Mouse (Mus musculus) kidney, adult 2 months (tissue): ENCODE data around the gene Cyp2d22. TPM values are rescaled to one million over a fixed set of nuclear protein-coding genes. Genes with fewer than 3 reads are reported as not detected.

Source experiments
- DNase-seq: peaks from one replicate; pipeline ENCODE4 v3.0.0; 2021
- H3K27ac ChIP-seq: fragments of 200-500 bp; 2 replicates; pipeline ENCODE4 v1.5.1; 2012; ENCODE audit warnings: low read depth, low read length, control low read depth, inconsistent platforms; ENCODE audit not compliant: insufficient read depth
- H3K27me3 ChIP-seq: fragments of 200-500 bp; replicated peaks from 2 replicates; pipeline ENCODE4 v1.6.1; 2012; ENCODE audit warnings: mild to moderate bottlenecking, moderate library complexity, low read length, inconsistent platforms; ENCODE audit not compliant: control insufficient read depth, insufficient read depth
- H3K36me3 ChIP-seq: fragments of 200-500 bp; 2 replicates; pipeline ENCODE4 v1.6.1; 2012; ENCODE audit warnings: mild to moderate bottlenecking, moderate library complexity, low read length, inconsistent platforms; ENCODE audit not compliant: control insufficient read depth, insufficient read depth
- H3K4me1 ChIP-seq: fragments of 200-500 bp; 2 replicates; pipeline ENCODE4 v1.6.1; 2011; ENCODE audit warnings: low read length; ENCODE audit not compliant: control insufficient read depth, insufficient read depth
- H3K4me3 ChIP-seq: fragments of 200-500 bp; 2 replicates; pipeline ENCODE4 v1.5.1; 2011; ENCODE audit warnings: mild to moderate bottlenecking, low read depth, low read length, control low read depth; ENCODE audit not compliant: insufficient read depth
- CTCF ChIP-seq: fragments of 200-500 bp; conservative IDR thresholded peaks from 2 replicates; pipeline ENCODE4 v1.5.1; 2011; ENCODE audit warnings: low read depth, mild to moderate bottlenecking, control low read depth, low read length, moderate library complexity, mixed read lengths; ENCODE audit not compliant: insufficient read depth, insufficient read length
- POLR2A ChIP-seq: fragments of 200-500 bp; IDR thresholded peaks from one replicate; pipeline ENCODE4 v1.6.1; 2011; ENCODE audit warnings: low read depth, low read length, control low read depth
- WGBS: fragments of 180-500 bp; shearing (Covaris S2); methylation state at CpG from one replicate; pipeline ENCODE4 v1.1.7; 2018; 5-methylcytosine and 5-hydroxymethylcytosine counted together
- polyA plus RNA-seq: library from polyadenylated mRNA; depleted of rRNA; stranded (reverse); fragments of >200 nt; gene quantifications from 2 replicates; pipeline ENCODE4 v1.2.3, GENCODE M21; 2012

Gene Cyp2d22
- polyA plus RNA-seq, 1 experiment: 60.9 TPM

DNA sequence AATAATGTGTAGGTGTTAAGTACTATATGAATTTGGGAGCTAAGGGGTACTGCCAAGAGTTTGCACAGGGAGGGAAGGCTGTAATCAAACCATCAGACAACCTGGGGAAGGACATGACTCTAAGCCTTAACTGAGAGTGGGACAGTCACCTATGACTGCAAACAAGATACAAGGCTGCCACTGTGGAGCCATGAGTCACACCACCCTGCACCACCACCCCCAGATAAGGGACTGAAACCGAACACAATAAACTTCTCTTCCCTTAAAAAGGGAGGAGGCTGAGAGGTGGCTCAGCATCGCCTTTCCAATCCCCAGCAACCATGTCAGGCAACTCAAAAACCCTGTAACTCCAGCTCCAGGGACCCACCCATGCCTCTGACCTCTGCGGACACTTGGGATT is 28.6 kb downstream of the Cyp2d22 start:
- H3K27me3 ChIP-seq: no peaks in the 10 kb centered on the region
- TF ChIP-seq POLR2A: no peak
- TF ChIP-seq CTCF: no peak
- no peak overlapping the region for H3K4me3 ChIP-seq
- no peak for DNase-seq
- WGBS: 62% methylated on average over 3 of the region's 3 CpGs
- peaks cover 3% of the 10 kb centered on the region; the same call in 1 of the 2 replicates for H3K36me3 ChIP-seq
- no peak overlapping the region for H3K27ac ChIP-seq
- H3K4me1 ChIP-seq: peaks cover 31% of the 10 kb centered on the region

DNA sequence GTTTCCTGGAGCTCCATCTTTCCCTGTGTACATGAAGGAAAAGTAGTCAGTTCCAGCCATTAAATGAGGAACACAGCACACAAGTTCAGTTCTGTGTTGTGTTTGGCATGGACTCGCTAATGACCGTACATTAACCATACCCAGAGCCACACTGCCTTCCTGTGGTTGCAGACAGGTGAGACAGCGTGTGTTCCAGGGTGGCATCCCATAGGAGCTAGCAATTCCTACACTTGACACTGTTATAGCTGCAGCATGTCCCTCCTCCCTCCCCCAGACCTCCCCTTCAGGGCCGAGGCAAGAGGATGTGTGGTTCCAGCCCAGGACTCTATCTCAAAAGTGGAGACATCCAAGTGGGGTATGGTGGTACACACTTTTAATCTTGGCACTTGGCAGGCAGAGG is 29.7 kb downstream of the Cyp2d22 start:
- peaks cover 31% of the 10 kb centered on the region for H3K4me1 ChIP-seq
- H3K4me3 ChIP-seq: no peak overlapping the region
- TF ChIP-seq CTCF (peak; percentile 22; the same call in 1 of the 2 replicates), POLR2A (no peak)
- H3K36me3 ChIP-seq: peaks cover 3% of the 10 kb centered on the region; the same call in 1 of the 2 replicates
- WGBS: 71% methylated on average over 4 of the region's 4 CpGs
- no peak for DNase-seq
- H3K27me3 ChIP-seq: no peaks in the 10 kb centered on the region
- H3K27ac ChIP-seq: no peak overlapping the region

- Histone ChIP-seq H3K4me3 (no peak overlapping the region), H3K27me3 (no peaks in the 10 kb centered on the region), H3K4me1 (peaks cover 35% of the 10 kb centered on the region), H3K27ac (no peak overlapping the region), H3K36me3 (peaks cover 3% of the 10 kb centered on the region; the same call in 1 of the 2 replicates)
- WGBS: 42% methylated on average over 2 of the region's 2 CpGs
- TF ChIP-seq POLR2A: no peak
- no peak for TF ChIP-seq CTCF
- DNase-seq: peak; percentile 62
These were observed 31.1 kb downstream of the Cyp2d22 start for GRCm38 (mm10) chr15:82348999-82349341.

DNA sequence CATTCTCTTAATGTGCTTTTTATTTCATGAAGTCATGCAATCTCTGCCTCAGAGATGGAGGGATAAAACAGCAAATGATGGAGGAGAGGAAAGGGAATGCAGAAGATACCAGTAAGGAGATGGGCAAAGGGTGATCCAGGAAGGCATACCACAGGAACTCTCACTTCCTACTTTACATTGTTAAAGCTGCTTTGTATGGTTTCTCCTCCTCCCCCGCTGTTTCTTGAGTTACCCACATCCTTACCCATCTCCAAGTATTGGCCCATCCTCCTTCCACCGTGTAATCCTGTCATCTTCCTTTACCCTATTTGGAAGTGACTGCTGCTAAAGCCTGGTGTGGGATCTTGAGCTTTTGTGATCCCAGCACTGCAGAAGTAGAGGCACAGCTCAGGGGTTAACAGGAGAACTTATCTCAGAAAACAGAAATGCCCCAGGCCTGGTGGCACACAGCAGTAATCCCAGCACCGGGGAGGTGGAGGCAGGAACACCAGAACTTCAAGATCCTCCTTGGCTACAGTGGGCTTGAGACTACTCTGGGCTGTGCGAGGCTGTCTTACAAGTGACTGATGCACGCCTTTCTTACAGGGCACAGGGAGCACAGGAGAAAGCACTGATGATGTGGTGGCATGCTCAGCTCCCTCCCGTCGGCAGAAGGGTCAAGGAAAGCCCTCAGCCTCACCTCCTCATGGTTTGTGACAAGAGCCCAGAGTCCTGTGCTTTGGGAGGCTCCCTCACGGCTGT is 31.6 kb downstream of the Cyp2d22 start:
- H3K4me3 ChIP-seq: no peak overlapping the region
- peaks cover 40% of the 10 kb centered on the region for H3K4me1 ChIP-seq
- no peak overlapping the region for H3K27ac ChIP-seq
- no peak for DNase-seq
- H3K36me3 ChIP-seq: peaks cover 3% of the 10 kb centered on the region; the same call in 1 of the 2 replicates
- TF ChIP-seq CTCF: no peak
- TF ChIP-seq POLR2A: no peak
- H3K27me3 ChIP-seq: no peaks in the 10 kb centered on the region
- WGBS: 71% methylated on average over 8 of the region's 8 CpGs

GRCm38 (mm10) chr15:82347852-82348251 is 32.2 kb downstream of the Cyp2d22 start:
- no peaks in the 10 kb centered on the region for H3K27me3 ChIP-seq
- TF ChIP-seq CTCF (no peak), POLR2A (no peak)
- peaks cover 3% of the 10 kb centered on the region; the same call in 1 of the 2 replicates for H3K36me3 ChIP-seq
- H3K27ac ChIP-seq: no peak overlapping the region
- H3K4me1 ChIP-seq: peaks cover 41% of the 10 kb centered on the region
- H3K4me3 ChIP-seq: no peak overlapping the region
- WGBS: 90% methylated on average over 12 of the region's 12 CpGs
- DNase-seq: no peak

DNA sequence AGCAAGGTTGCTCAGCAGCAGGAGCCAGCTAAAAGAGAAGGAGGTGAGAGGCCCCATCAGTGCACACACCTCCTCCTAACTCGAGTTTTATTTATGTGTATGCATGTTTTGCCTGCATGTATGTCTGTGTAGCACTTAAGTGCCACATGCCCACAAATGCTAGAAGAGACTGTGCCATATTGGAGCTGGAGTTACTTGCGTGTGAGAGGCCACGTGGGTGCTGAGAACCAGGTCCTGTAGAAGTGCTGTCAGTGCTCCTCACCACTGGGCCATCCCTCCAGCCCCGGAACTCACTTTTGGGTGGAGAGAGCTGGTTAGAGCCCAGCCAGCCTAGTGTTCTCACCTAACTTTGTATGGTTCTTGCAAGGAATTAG is 32.8 kb downstream of the Cyp2d22 start:
- TF ChIP-seq POLR2A: no peak
- TF ChIP-seq CTCF: no peak
- no peak for DNase-seq
- peak overlapping the region; percentile 50 for H3K4me3 ChIP-seq
- H3K27ac ChIP-seq: peak overlapping the region; percentile 86
- H3K36me3 ChIP-seq: peaks cover 3% of the 10 kb centered on the region; the same call in 1 of the 2 replicates
- H3K27me3 ChIP-seq: no peaks in the 10 kb centered on the region
- 58% methylated on average over 4 of the region's 4 CpGs for WGBS
- H3K4me1 ChIP-seq: peaks cover 35% of the 10 kb centered on the region

DNA sequence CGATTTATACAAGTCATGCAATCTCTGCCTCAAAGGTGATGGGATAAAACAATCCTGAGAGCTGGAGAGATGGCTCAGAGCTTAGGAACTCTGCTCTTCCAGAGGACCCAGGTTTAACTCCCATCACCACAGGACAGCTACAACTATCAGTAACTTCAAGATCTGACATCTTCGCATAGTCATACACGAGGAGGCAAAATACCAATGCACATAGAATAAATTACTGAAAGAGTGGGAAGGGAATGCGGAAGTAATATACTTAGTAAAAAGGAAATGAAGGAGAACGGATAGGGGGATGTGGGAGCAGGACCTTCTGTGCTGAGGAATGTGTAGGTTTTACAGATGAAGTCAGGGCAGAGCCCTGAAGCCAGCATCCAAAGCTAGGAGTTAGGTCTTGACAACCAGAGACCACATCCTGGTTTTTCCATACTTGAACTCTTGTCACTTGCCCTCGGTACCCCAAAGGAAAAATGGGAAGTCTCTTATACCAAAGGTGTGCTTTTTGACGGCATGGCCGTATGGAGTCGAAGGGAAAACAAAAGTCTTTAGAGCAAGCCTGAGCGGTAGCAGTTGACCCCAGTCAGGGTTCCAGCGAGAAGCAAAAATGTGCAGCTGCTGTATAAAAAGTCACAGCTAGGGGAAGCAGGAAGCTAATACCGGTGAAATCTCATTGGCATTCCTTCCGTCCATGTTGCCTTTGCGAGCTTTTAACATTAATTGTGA is 33.3 kb downstream of the Cyp2d22 start:
- H3K4me1 ChIP-seq: peaks cover 31% of the 10 kb centered on the region
- H3K27ac ChIP-seq: peak overlapping the region; percentile 86
- H3K36me3 ChIP-seq: peaks cover 3% of the 10 kb centered on the region; the same call in 1 of the 2 replicates
- TF ChIP-seq CTCF (no peak), POLR2A (no peak)
- peak overlapping the region; percentile 50 for H3K4me3 ChIP-seq
- H3K27me3 ChIP-seq: no peaks in the 10 kb centered on the region
- no peak for DNase-seq
- WGBS: 5% methylated on average over 14 of the region's 14 CpGs
